Mouse (Mus musculus): ENCODE results near the gene Lingo3. TPM values are rescaled to one million over a fixed set of nuclear protein-coding genes. Genes with fewer than 3 reads are reported as not detected.
A peak's percentile ranks its signal among the peaks of the same experiment; 100 is the strongest.
"Not testable (repeated sequence)": the region's sequence is repeated elsewhere in the genome, so short reads cannot be mapped to it uniquely, and the experiment has no call there.

Lingo3 gene
- polyA plus RNA-seq, 1 experiment = 0.19 TPM

DNA sequence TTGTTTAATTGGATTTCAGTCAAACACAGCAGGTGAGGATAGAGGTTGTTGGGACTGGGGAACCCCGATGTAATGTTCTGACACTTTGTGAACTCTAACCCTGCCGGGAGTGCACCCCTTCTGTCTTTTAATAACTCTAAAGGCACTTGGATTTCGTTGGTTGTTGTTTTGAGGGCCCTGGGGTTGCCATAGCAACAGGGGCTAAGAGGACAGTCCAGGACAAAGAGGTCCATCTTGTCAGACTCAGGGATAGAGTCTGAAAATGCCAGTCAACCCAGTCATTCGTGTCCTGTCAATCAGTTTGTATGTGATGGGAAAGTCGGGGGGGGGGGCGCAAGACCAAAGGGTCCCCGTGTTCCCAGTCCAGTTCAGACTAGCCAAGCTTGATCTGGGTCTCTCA is 11.0 kb downstream of the Lingo3 start:
- Histone ChIP-seq H3K27ac (ENCODE audit: insufficient read depth, low read length) (no peak overlapping the region), H3K4me1 (ENCODE audit: control insufficient read depth, insufficient read depth, low read length) (no peaks in the 10 kb centered on the region), H3K4me3 (ENCODE audit: insufficient read depth, low read length) (no peak overlapping the region)
- TF ChIP-seq CTCF (IDR thresholded peaks at IDR 0.05; ENCODE audit: borderline replicate concordance, insufficient read depth, low read length) = no peak
- TF ChIP-seq POLR2A (IDR thresholded peaks at IDR 0.05; ENCODE audit: low read depth, low read length) = no peak

DNA sequence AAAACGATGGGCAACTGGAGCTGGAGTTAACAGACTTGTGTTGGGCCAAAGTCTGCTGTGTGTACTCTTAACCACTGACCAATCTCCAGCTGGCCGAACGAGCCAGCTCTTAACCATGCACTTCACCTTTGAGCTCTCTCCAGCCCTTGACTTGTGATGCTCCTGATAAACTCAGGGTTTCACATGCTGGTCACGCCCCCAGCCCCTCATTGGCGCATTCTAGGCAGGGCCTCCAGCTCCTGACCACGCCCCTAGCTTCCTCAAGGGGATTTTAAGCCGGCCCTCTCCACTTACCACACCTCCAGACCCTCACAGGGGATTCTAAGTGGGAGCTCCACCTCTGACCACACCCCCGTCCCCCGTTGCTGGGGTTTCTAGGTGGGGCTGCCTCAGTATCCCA is 12.7 kb downstream of the Lingo3 start:
- Histone ChIP-seq H3K4me1 (ENCODE audit: control insufficient read depth, insufficient read depth, low read length) (no peaks in the 10 kb centered on the region), H3K27ac (ENCODE audit: insufficient read depth, low read length) (no peak overlapping the region), H3K4me3 (ENCODE audit: insufficient read depth, low read length) (no peak overlapping the region)
- TF ChIP-seq CTCF (IDR thresholded peaks at IDR 0.05; ENCODE audit: borderline replicate concordance, insufficient read depth, low read length) (no peak), POLR2A (IDR thresholded peaks at IDR 0.05; ENCODE audit: low read depth, low read length) (no peak)

DNA sequence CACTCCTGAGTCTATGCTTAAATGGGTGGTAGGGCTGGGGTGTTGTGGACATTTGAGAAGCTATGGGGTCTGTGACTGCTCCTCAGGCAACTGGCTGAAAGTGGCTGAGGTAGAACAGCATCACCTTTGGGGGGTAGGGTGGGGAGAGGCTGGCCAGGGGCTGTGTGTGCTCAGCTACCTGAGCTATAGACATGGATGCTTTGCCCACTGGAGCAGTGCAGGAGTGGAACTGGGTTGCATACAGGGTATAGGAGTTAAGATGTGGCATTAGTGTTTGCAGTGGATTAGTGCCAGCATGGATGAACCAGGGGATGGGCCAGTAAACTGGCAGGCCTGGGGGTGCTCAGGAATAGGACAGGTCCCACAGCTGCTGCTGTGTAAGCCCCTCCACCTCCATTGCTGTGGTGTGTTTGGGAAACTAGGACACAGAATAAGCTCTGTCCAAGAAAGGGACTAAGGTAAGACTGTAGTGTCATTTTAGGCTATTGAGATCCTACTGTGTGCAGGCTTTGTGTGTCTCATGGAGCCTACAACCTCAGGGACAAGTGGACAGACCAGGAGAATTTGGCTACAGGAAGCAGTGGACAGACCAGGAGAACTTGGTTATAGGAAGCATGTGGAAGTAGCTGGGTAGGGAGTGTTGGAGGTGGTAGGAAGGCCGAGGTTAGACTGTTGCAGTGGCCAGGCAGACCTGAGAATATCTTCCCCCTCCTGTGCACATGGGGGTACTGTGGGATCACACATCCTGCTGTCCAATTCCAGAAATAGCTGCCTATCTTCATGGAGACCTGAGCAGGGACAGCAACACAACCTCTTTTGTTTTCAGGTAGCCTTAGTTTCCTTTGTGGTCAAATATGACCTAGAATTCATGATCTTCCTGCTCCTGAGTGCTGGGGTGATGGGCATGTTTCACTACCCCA is 14.2 kb downstream of the Lingo3 start:
- no peak; the same call in 1 of the 2 replicates for TF ChIP-seq POLR2A (IDR thresholded peaks at IDR 0.05; ENCODE audit: low read depth, low read length)
- no peak for TF ChIP-seq CTCF (IDR thresholded peaks at IDR 0.05; ENCODE audit: borderline replicate concordance, insufficient read depth, low read length)
- no peaks in the 10 kb centered on the region for H3K4me1 ChIP-seq (ENCODE audit: control insufficient read depth, insufficient read depth, low read length)
- H3K27ac ChIP-seq (ENCODE audit: insufficient read depth, low read length) = no peak overlapping the region
- no peak overlapping the region for H3K4me3 ChIP-seq (ENCODE audit: insufficient read depth, low read length)

DNA sequence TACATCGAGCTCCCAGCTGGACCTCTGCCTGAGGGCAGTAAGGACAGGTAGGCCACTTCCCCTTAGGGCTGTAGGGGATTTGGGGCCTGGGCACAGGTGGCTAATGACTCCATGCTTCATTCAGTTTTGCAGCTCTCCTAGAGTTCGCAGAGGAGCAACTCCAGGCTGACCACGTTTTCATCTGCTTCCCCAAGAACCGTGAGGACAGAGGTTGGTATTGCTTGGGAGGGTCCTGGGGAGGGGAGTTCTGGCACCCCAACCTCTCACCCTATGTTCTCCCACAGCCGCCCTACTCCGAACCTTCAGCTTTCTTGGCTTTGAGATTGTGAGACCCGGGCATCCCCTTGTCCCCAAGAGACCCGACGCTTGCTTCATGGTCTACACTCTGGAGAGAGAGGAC is 15.3 kb downstream of the Lingo3 start:
- H3K27ac ChIP-seq (ENCODE audit: insufficient read depth, low read length); H3K4me1 ChIP-seq (ENCODE audit: control insufficient read depth, insufficient read depth, low read length): not testable (repeated sequence)
- H3K4me3 ChIP-seq (ENCODE audit: insufficient read depth, low read length) = 0 out of 2 replicates have a peak overlapping the region, but pooled peaks have one; percentile 99

DNA sequence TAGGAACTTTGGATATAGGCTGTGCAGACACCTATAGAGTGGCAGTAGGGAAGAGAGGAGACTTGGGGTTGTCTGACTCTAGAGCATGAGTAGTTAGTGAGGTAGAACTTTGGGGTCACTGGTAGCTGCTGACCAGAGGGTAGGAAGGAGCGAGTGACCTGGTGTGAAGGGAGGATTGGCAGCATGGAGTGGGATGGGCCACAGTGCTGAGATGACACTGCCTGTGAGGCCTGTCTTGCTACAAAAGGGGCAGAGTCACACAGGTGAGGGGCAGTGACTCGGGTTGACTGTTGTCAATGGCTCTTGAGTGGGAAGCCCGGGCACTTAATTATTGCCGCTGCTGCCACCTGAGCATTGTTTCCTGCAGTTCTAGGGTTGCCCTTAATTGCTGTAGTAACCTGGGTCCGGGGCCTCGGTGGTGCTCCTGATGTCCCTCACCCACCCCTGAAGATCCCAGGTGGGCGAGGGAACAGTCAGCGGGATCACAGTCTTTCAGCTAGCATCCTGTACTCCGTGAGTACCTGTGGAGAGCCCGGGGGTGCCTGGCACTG is 15.9 kb downstream of the Lingo3 start:
- Histone ChIP-seq H3K4me3 (ENCODE audit: insufficient read depth, low read length) (peak overlapping the region; percentile 99), H3K4me1 (ENCODE audit: control insufficient read depth, insufficient read depth, low read length) (no peaks in the 10 kb centered on the region), H3K27ac (ENCODE audit: insufficient read depth, low read length) (no peak overlapping the region)
- TF ChIP-seq CTCF (IDR thresholded peaks at IDR 0.05; ENCODE audit: borderline replicate concordance, insufficient read depth, low read length) (no peak), POLR2A (IDR thresholded peaks at IDR 0.05; ENCODE audit: low read depth, low read length) (no peak)

DNA sequence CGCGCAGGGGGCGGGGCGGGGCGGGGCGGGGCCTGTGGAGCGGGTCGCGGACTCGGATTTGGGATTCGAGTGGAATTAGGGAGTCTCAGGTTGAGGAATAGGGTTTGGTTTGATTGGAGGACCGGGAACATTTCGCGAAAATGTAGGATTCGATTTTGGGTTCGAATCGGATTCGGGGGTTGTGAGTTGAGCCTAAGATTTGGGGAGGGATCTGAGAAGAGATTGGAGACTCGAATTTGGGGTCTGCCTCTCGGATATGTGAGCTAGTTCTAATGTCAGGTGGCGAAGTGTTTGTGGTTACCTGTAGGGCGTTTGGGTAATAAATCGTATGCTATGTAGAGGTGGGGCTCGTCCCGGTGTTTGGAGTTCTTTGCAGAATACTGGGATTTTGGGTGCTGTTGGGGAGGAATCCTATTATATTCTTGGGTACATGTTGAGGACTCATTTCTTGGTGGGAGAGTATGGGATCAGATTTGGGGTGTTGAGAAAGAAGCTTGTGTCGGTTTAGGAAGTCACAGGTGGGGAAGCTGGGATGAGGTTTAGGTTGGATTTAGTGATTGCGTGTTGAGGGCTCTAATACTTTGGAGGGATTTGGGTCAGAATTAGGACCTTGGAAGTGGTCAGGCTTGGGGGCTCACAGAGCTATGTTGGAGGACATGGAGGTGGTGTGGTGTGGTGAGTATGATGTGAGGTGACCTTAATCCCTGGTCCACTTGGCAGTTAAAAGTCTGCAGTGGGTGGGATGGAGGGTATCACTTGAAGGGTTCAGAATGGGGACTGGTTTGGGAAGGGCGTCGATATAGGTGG is 16.6 kb downstream of the Lingo3 start:
- TF ChIP-seq POLR2A (IDR thresholded peaks at IDR 0.05; ENCODE audit: low read depth, low read length) (no peak), CTCF (IDR thresholded peaks at IDR 0.05; ENCODE audit: borderline replicate concordance, insufficient read depth, low read length) (no peak)
- H3K4me1 ChIP-seq (ENCODE audit: control insufficient read depth, insufficient read depth, low read length) = no peaks in the 10 kb centered on the region
- peak overlapping the region; percentile 77; the same call in 1 of the 2 replicates for H3K27ac ChIP-seq (ENCODE audit: insufficient read depth, low read length)
- peak overlapping the region; percentile 99 for H3K4me3 ChIP-seq (ENCODE audit: insufficient read depth, low read length)

DNA sequence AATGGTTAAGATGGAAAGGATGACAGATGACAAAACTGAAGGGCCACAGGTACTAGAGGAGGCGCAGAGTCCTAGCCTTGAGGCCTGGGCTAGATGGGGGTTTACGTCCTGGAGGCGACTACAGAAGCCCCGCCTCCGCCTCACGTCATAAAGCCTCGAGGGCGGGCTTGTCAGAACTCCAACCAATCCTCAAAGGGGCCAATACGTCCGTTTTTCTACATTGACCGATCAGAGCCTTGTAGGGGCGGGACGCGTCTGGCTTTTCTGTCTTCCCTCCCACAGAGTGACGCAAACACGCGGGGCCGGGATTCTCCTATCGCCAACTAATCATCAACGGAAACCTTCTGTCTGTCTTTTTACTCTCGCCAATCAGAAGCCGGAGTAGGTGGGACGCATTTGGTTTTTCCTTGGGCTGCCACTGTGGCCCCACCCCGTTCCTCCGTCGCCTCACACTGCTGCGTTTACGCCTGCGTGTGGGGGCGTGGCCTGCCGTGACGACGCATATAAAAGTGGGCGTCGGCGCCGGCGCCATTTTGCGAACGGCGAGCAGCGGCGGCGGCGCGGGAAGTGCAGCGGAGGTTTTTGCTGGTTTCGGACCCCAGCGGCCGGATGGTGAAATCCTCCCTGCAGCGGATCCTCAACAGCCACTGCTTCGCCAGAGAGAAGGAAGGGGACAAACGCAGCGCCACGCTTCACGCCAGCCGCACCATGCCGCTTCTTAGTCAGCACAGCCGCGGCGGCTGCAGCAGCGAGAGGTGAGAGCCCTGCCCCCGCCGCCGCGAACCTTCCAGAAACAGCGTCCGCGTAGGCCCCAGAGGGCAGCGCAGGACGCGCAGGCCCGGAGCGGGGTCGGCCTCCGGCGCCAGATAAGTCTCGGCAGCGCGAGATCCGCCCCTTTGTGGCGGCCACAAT is 17.4 kb downstream of the Lingo3 start, which contains the start of gene Oaz1:
Oaz1 (plus strand) TSS at position 506 of the 912 bp plus-strand sequence.
- peak within 1 kb of the TSS; percentile 99 for H3K4me3 ChIP-seq (ENCODE audit: insufficient read depth, low read length)
- no peaks in the 10 kb centered on the region for H3K4me1 ChIP-seq (ENCODE audit: control insufficient read depth, insufficient read depth, low read length)
- peak; percentile 98 for TF ChIP-seq POLR2A (IDR thresholded peaks at IDR 0.05; ENCODE audit: low read depth, low read length)
- TF ChIP-seq CTCF (IDR thresholded peaks at IDR 0.05; ENCODE audit: borderline replicate concordance, insufficient read depth, low read length) = no peak
- peak within 1 kb of the TSS; percentile 77 for H3K27ac ChIP-seq (ENCODE audit: insufficient read depth, low read length)

DNA sequence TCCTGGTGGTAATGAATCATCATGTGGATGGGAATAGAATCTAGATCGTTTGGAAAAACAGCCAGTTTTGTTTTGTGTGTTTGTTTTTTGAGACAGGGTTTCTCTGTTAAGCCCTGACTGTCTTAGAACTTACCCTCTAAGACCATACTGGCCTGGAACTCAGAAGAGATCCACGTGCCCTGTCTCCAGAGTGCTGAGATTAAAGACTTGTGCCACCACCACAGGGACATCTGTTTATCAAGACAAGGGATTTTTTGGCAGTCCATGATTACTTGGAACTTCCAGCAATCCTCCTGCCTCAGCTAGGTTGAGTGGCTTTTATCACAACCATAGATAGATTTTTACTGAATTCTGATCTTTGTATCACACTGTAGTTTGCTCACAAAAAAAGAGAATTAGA is 19.0 kb downstream of the Lingo3 start:
- no peak overlapping the region for H3K4me3 ChIP-seq (ENCODE audit: insufficient read depth, low read length)
- no peak for TF ChIP-seq POLR2A (IDR thresholded peaks at IDR 0.05; ENCODE audit: low read depth, low read length)
- no peak for TF ChIP-seq CTCF (IDR thresholded peaks at IDR 0.05; ENCODE audit: borderline replicate concordance, insufficient read depth, low read length)
- H3K4me1 ChIP-seq (ENCODE audit: control insufficient read depth, insufficient read depth, low read length) = no peaks in the 10 kb centered on the region
- H3K27ac ChIP-seq (ENCODE audit: insufficient read depth, low read length) = no peak overlapping the region
